32 mouse cellular contexts compared by ENCODE assay signal in the genomic region with DNA sequence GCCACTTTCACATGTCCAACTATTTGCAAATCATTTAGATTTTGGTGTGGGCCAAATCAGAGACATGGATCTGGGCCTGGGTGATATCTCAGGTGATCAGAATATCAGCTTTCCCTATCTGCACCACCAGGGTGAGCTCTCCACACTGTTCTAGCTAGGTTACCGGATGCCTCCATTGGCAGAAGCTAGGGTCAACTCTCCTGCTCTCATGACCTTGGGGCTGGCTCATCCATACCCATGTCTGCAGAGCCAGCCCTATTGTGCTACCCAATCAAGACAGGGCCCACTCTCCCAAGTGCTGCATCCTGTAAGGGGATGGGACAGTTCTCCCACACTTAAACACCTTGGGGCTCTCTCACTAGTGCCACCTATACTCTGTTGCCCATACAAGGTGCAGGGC.
DNase-seq lines count a peak whose midpoint lies in the region; ATAC-seq and TF ChIP-seq lines count a peak whose summit lies in the region.
"Had no signal": no experiment of that assay in that cellular context is flagged by ENCODE, and none has a peak within 500 bp of the region (broad histone marks: within the 10 kb centered on the region; RNA-seq: fewer than 3 reads in every experiment).

No protein-coding gene starts in this region.

- no peaks in the 10 kb centered on the region for H3K4me1 ChIP-seq in embryonic facial prominence, embryonic 11.5 days (ENCODE audit: control insufficient read depth, insufficient read depth, low read length)
- no peaks in the 10 kb centered on the region for H3K4me1 ChIP-seq in embryonic facial prominence, embryonic 10.5 days
- H3K4me1 ChIP-seq: embryonic facial prominence, embryonic 12.5 days; embryonic facial prominence, embryonic 15.5 days; heart, embryonic 12.5 days; heart, embryonic 15.5 days; hindbrain, embryonic 12.5 days; intestine, embryonic 15.5 days had no signal

- no peaks in the 10 kb centered on the region for H3K9me3 ChIP-seq in embryonic facial prominence, embryonic 11.5 days (replicated peaks; ENCODE audit: control insufficient read depth, low read length)
- no peaks in the 10 kb centered on the region for H3K9me3 ChIP-seq in embryonic facial prominence, embryonic 10.5 days
- H3K9me3 ChIP-seq: embryonic facial prominence, embryonic 12.5 days; embryonic facial prominence, embryonic 15.5 days; heart, embryonic 12.5 days; heart, embryonic 15.5 days; hindbrain, embryonic 12.5 days; intestine, embryonic 15.5 days had no signal

- H3K27ac ChIP-seq in embryonic facial prominence, embryonic 11.5 days (replicated peaks; ENCODE audit: low read depth, low read length): no peak overlapping the region
- H3K27ac ChIP-seq in embryonic facial prominence, embryonic 10.5 days (replicated peaks): no peak overlapping the region
- H3K27ac ChIP-seq in layer of hippocampus, adult 2 months: no peak overlapping the region
- H3K27ac ChIP-seq: embryonic facial prominence, embryonic 12.5 days; embryonic facial prominence, embryonic 15.5 days; gastrocnemius, adult 2 months; heart, embryonic 15.5 days; hindbrain, embryonic 12.5 days; intestine, embryonic 15.5 days had no signal

- H3K27me3 ChIP-seq in embryonic facial prominence, embryonic 11.5 days (ENCODE audit: control insufficient read depth, insufficient read depth, low read length): no peaks in the 10 kb centered on the region
- H3K27me3 ChIP-seq in embryonic facial prominence, embryonic 10.5 days (replicated peaks; ENCODE audit: low read depth, poor library complexity, severe bottlenecking): no peaks in the 10 kb centered on the region
- H3K27me3 ChIP-seq: embryonic facial prominence, embryonic 12.5 days; embryonic facial prominence, embryonic 15.5 days; heart, embryonic 12.5 days; heart, embryonic 15.5 days; hindbrain, embryonic 12.5 days; intestine, embryonic 15.5 days; Patski had no signal

- H3K4me2 ChIP-seq in embryonic facial prominence, embryonic 11.5 days (ENCODE audit: low read depth, low read length): no peak overlapping the region
- H3K4me2 ChIP-seq: embryonic facial prominence, embryonic 12.5 days; embryonic facial prominence, embryonic 15.5 days; heart, embryonic 12.5 days; heart, embryonic 15.5 days; hindbrain, embryonic 12.5 days; intestine, embryonic 15.5 days had no signal

- 64% methylated on average over 1 of the region's 1 CpGs for whole genome bisulfite sequencing in embryonic facial prominence, embryonic 11.5 days
- 75% methylated on average over 1 of the region's 1 CpGs for WGBS in embryonic facial prominence, embryonic 10.5 days

- no peak for DNase-seq in embryonic facial prominence, embryonic 11.5 days (ENCODE audit: low spot score)
- no peak for DNase-seq in embryonic facial prominence, embryonic 10.5 days (ENCODE audit: low spot score)
- DNase-seq in layer of hippocampus, adult 2 months (ENCODE audit: low spot score in 2 of 2): no peak
- DNase-seq in layer of hippocampus, adult 18-20 months (ENCODE audit: low spot score in 2 of 2): no peak
- peak; percentile 57 for DNase-seq in ES-CJ7 (ENCODE audit: low read depth, low spot score)
- peak; percentile 5 for DNase-seq in WW6 (ENCODE audit: low read depth, low spot score)
- DNase-seq in cerebellum, postnatal 25 days: no peak
- no peak for DNase-seq in adipocyte (ENCODE audit: low spot score)
- DNase-seq: adrenal gland, postnatal 10 days; adrenal gland, postnatal 36 days; cerebellum, adult 18-20 months; cerebellum, adult 9-10 months; cerebellum, postnatal 14 days; embryo, embryonic 11 days; forebrain, postnatal 0 days; gastrocnemius, adult 2 months; gastrocnemius, postnatal 14 days; heart, adult 18-20 months; heart, postnatal 10 days; heart, postnatal 4 days; kidney, adult 11 months; kidney, adult 8-10 months had no signal

- no peak overlapping the region for H3K4me3 ChIP-seq in embryonic facial prominence, embryonic 11.5 days (ENCODE audit: low read depth, low read length)
- H3K4me3 ChIP-seq in embryonic facial prominence, embryonic 10.5 days: no peak overlapping the region
- no peak overlapping the region for H3K4me3 ChIP-seq in layer of hippocampus, adult 2 months
- H3K4me3 ChIP-seq: embryonic facial prominence, embryonic 12.5 days; embryonic facial prominence, embryonic 15.5 days; gastrocnemius, adult 2 months; heart, embryonic 12.5 days; heart, embryonic 15.5 days; hindbrain, embryonic 12.5 days; intestine, embryonic 15.5 days had no signal

- ATAC-seq in embryonic facial prominence, embryonic 11.5 days (replicated peaks; ENCODE audit: insufficient number of reproducible peaks, low FRiP score, low TSS enrichment, low read depth): 0 out of 2 replicates have a peak, but pooled peaks have one; percentile 62
- ATAC-seq: forebrain, embryonic 14.5 days; forebrain, postnatal 0 days; hindbrain, embryonic 16.5 days; intestine, embryonic 15.5 days; Patski had no signal

- H3K36me3 ChIP-seq in embryonic facial prominence, embryonic 11.5 days (replicated peaks; ENCODE audit: control insufficient read depth, insufficient read depth, low read depth, low read length): no peaks in the 10 kb centered on the region
- H3K36me3 ChIP-seq in embryonic facial prominence, embryonic 10.5 days (replicated peaks): no peaks in the 10 kb centered on the region
- H3K36me3 ChIP-seq: embryonic facial prominence, embryonic 12.5 days; embryonic facial prominence, embryonic 15.5 days; G1E; heart, embryonic 12.5 days; heart, embryonic 15.5 days; hindbrain, embryonic 12.5 days; intestine, embryonic 15.5 days had no signal

- TF ChIP-seq CTCF in layer of hippocampus, adult 2 months (conservative IDR thresholded peaks at IDR 0.05): 0 out of 2 replicates have a peak, but pooled peaks have one; percentile 2

- no peak overlapping the region for H3K9ac ChIP-seq in embryonic facial prominence, embryonic 11.5 days (replicated peaks; ENCODE audit: low read length)
- H3K9ac ChIP-seq: embryonic facial prominence, embryonic 12.5 days; embryonic facial prominence, embryonic 15.5 days; forebrain, postnatal 0 days; heart, embryonic 12.5 days; heart, embryonic 15.5 days; hindbrain, embryonic 12.5 days; intestine, embryonic 15.5 days had no signal

Comparison
In these comparisons a context has a peak if more than half of its experiments do, and no peak if none do; other contexts are left out.
1. DNase-seq: peak in ES-CJ7 (single experiment) and WW6 (single experiment); none in embryonic facial prominence, embryonic 11.5 days (single experiment), embryonic facial prominence, embryonic 10.5 days (single experiment), layer of hippocampus, adult 2 months (0 of 2), layer of hippocampus, adult 18-20 months (0 of 2), cerebellum, postnatal 25 days (0 of 2) and adipocyte (single experiment).